Mouse (Mus musculus): ENCODE measurements around the gene Gm20422.

DNA sequence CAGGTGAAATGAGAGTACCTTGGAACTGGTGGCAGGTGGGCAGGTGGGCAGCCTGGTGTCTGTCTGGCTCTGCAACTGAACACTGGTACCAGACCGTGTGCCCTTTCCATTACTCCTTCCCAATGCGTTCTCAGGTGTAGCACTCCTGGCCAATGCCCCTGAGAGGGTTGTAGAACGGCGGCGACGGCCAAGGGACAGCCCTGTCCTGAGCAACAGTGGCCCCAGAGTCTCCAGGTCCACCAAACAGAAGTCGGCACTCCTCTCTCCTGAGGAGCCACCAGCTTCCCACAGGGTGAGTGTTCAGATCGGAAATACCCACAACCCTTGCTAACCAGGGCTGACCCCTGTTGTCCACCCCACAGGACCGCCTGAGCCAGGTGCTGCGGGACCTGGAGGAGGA is 30.4 kb upstream of the Gm20422 start:
- no peak for TF ChIP-seq CTCF (conservative IDR thresholded peaks at IDR 0.05; ENCODE audit: low read length)
- TF ChIP-seq POU5F1 (IDR thresholded peaks at IDR 0.05; ENCODE audit: borderline replicate concordance, low read length): no peak
